Mouse (Mus musculus): ENCODE measurements at regions not wholly inside any gene's neighbourhood (a gene's known extent, or its start where the extent isn't known, plus 50 kb on each side); places are given as distances from the start of the nearest gene placed in this dataset.

GRCm38 (mm10) chr16:85347621-85348020 is 174.1 kb upstream of the App start:
- no peak for DNase-seq (ENCODE audit: extremely low spot score)

GRCm38 (mm10) chr16:85336495-85337119 is 163.0 kb upstream of the App start:
- no peak for DNase-seq (ENCODE audit: extremely low spot score)

- no peak for DNase-seq (ENCODE audit: extremely low spot score)
Observed at GRCm38 (mm10) chr16:85333543-85333942, 160.0 kb upstream of the App start.

GRCm38 (mm10) chr16:85312018-85312417 is 138.5 kb upstream of the App start:
- no peak for DNase-seq (ENCODE audit: extremely low spot score)

GRCm38 (mm10) chr16:85309493-85309892 is 135.9 kb upstream of the App start:
- DNase-seq (ENCODE audit: extremely low spot score), result no peak

GRCm38 (mm10) chr16:85308429-85308828 is 134.9 kb upstream of the App start:
- no peak for DNase-seq (ENCODE audit: extremely low spot score)

- DNase-seq (ENCODE audit: extremely low spot score), result peak; percentile 20
Observed at GRCm38 (mm10) chr16:85307940-85308339, 134.4 kb upstream of the App start.

GRCm38 (mm10) chr16:85300092-85300853 is 126.7 kb upstream of the App start:
- no peak for DNase-seq (ENCODE audit: extremely low spot score)

GRCm38 (mm10) chr16:85298559-85298958 is 125.0 kb upstream of the App start:
- no peak for DNase-seq (ENCODE audit: extremely low spot score)

- no peak for DNase-seq (ENCODE audit: extremely low spot score)
Observed at GRCm38 (mm10) chr16:85290986-85291952, 117.7 kb upstream of the App start.

GRCm38 (mm10) chr16:85277862-85278261 is 104.3 kb upstream of the App start:
- no peak for DNase-seq (ENCODE audit: extremely low spot score)

GRCm38 (mm10) chr16:85269681-85270080 is 96.1 kb upstream of the App start:
- no peak for DNase-seq (ENCODE audit: extremely low spot score)

- DNase-seq (ENCODE audit: extremely low spot score), result no peak
Observed at GRCm38 (mm10) chr16:85259838-85260237, 86.3 kb upstream of the App start.

- no peak for DNase-seq (ENCODE audit: extremely low spot score)
Observed at GRCm38 (mm10) chr16:85247301-85247700, 73.7 kb upstream of the App start.

- no peak for DNase-seq (ENCODE audit: extremely low spot score)
Observed at GRCm38 (mm10) chr16:85233037-85233436, 59.5 kb upstream of the App start.

- peak; percentile 20 for DNase-seq (ENCODE audit: extremely low spot score)
Observed at GRCm38 (mm10) chr16:85231908-85232467, 58.4 kb upstream of the App start.

- DNase-seq (ENCODE audit: extremely low spot score), result no peak
Observed at GRCm38 (mm10) chr16:85231330-85231729, 57.8 kb upstream of the App start.

GRCm38 (mm10) chr16:85224325-85224724 is 50.8 kb upstream of the App start:
- no peak for DNase-seq (ENCODE audit: extremely low spot score)
